Mouse (Mus musculus) forebrain, embryonic 16.5 days (tissue): ENCODE measurements around the gene Bcas3. TPM values are rescaled to one million over a fixed set of nuclear protein-coding genes. Genes with fewer than 3 reads are reported as not detected.

Source experiments
- ATAC-seq: fragments of 200-750 bp; cut with Nextera tagmentation; 2 replicates; pipeline ENCODE4 v1.8.0; 2017; ENCODE audit warnings: mild to moderate bottlenecking, moderate library complexity
- H3K27ac ChIP-seq: fragments of 300-500 bp; sonication (generic); 2 replicates; pipeline ENCODE4 v1.5.1; 2014; ENCODE audit warnings: low read length, control low read depth
- H3K27me3 ChIP-seq: fragments of 300-500 bp; sonication (generic); replicated peaks from 2 replicates; pipeline ENCODE4 v1.6.1; 2014; ENCODE audit warnings: low read length; ENCODE audit not compliant: control insufficient read depth, insufficient read depth
- H3K36me3 ChIP-seq: fragments of 300-500 bp; sonication (generic); 2 replicates; pipeline ENCODE4 v1.6.1; 2014; ENCODE audit not compliant: control insufficient read depth, insufficient read depth
- H3K4me1 ChIP-seq: fragments of 300-500 bp; sonication (generic); replicated peaks from 2 replicates; pipeline ENCODE4 v1.6.1; 2014; ENCODE audit warnings: low read length; ENCODE audit not compliant: control insufficient read depth, insufficient read depth
- H3K4me2 ChIP-seq: fragments of 300-500 bp; sonication (generic); 2 replicates; pipeline ENCODE4 v1.6.1; 2014; ENCODE audit warnings: mild to moderate bottlenecking, low read length, control low read depth
- H3K4me3 ChIP-seq: fragments of 300-500 bp; sonication (generic); replicated peaks from 2 replicates; pipeline ENCODE4 v1.5.1; 2014; ENCODE audit warnings: mild to moderate bottlenecking, low read length, control low read depth
- H3K9ac ChIP-seq: fragments of 300-500 bp; sonication (generic); replicated peaks from 2 replicates; pipeline ENCODE4 v1.6.1; 2014; ENCODE audit warnings: low read depth, low read length, control low read depth
- H3K9me3 ChIP-seq: fragments of 300-500 bp; sonication (generic); 2 replicates; pipeline ENCODE4 v1.6.1; 2016; ENCODE audit warnings: low read length; ENCODE audit not compliant: control insufficient read depth
- WGBS: fragments of 180-500 bp; shearing (Covaris S2); extraction: QIAGEN DNeasy Blood & Tissue Kit; methylation state at CpG from one replicate; pipeline ENCODE4 v1.1.7; 2014; 5-methylcytosine and 5-hydroxymethylcytosine counted together
- polyA plus RNA-seq: library from polyadenylated mRNA; unstranded; fragments of >200 nt; fragmentation: Nextera tagmentation; extraction: Ambion mirVana; gene quantifications from 2 replicates; pipeline ENCODE4 v1.2.1, GENCODE M21; 2015

Bcas3 gene
- polyA plus RNA-seq, 1 experiment from 2014 or later = 31.9 TPM

GRCm38 (mm10) chr11:85453598-85454304 lies 100.8 kb downstream of the Bcas3 start:
- Histone ChIP-seq H3K4me2 (no peak overlapping the region), H3K27me3 (no peaks in the 10 kb centered on the region), H3K27ac (no peak overlapping the region), H3K4me3 (no peak overlapping the region), H3K9ac (no peak overlapping the region), H3K9me3 (no peaks in the 10 kb centered on the region), H3K4me1 (no peaks in the 10 kb centered on the region), H3K36me3 (no peaks in the 10 kb centered on the region)
- 77% methylated on average over 8 of the region's 8 CpGs for WGBS
- no peak for ATAC-seq

- Histone ChIP-seq H3K4me2 (no peak overlapping the region), H3K9ac (no peak overlapping the region), H3K27me3 (no peaks in the 10 kb centered on the region), H3K36me3 (no peaks in the 10 kb centered on the region), H3K4me3 (no peak overlapping the region), H3K27ac (no peak overlapping the region), H3K4me1 (no peaks in the 10 kb centered on the region), H3K9me3 (no peaks in the 10 kb centered on the region)
- no peak for ATAC-seq
- WGBS = 92% methylated on average over 5 of the region's 5 CpGs
Measured at GRCm38 (mm10) chr11:85454305-85454682, 101.3 kb downstream of the Bcas3 start.

DNA sequence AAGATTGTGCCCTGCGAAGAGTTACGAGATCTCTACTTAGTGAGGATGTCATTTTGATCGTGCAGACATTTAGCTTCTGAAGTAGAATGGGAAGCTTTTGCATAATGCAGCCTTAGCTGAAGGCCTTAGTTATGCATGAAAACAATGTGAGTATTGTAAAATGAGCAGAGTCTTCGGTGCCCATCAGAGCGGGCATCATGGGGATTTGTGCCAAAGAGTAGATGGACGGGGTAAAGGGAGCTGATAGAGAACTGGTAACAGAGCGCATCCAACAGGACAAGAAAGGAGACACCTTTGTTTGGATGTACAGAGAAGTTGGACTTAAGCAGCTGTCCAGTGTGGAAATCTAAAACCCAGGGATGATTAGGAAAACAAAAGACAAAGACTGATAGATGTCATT lies 108.6 kb downstream of the Bcas3 start:
- 64% methylated on average over 7 of the region's 7 CpGs for WGBS
- H3K9me3 ChIP-seq = no peaks in the 10 kb centered on the region
- H3K9ac ChIP-seq = no peak overlapping the region
- no peaks in the 10 kb centered on the region; the same call in 1 of the 2 replicates for H3K27me3 ChIP-seq
- H3K36me3 ChIP-seq = no peaks in the 10 kb centered on the region
- H3K4me2 ChIP-seq = no peak overlapping the region
- ATAC-seq = no peak
- H3K27ac ChIP-seq = no peak overlapping the region
- no peak overlapping the region for H3K4me3 ChIP-seq
- no peaks in the 10 kb centered on the region for H3K4me1 ChIP-seq

DNA sequence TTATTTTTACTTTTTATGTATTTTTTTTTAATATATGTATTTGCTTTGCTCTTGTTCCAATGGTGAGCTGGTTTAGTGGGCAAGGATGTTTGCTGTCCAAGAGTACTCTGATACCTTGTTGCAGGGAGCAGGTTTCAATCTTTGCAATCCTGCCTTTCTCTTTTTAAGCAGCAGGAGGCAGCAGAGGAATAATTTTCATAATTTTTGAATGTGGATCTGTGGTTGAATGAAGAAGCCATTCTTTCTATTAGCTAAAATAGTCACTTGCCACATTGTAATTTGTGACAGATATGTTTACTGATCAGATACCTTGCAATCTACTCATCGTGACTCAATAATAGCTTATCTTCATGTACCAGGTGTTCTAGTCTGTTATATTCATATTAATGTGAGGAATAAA lies 116.6 kb downstream of the Bcas3 start:
- Histone ChIP-seq H3K9ac (no peak overlapping the region), H3K27ac (no peak overlapping the region), H3K9me3 (no peaks in the 10 kb centered on the region), H3K36me3 (no peaks in the 10 kb centered on the region), H3K4me1 (no peaks in the 10 kb centered on the region), H3K27me3 (no peaks in the 10 kb centered on the region; the same call in 1 of the 2 replicates), H3K4me2 (no peak overlapping the region), H3K4me3 (no peak overlapping the region)
- no peak for ATAC-seq
- WGBS = 81% methylated on average over 1 of the region's 1 CpGs

DNA sequence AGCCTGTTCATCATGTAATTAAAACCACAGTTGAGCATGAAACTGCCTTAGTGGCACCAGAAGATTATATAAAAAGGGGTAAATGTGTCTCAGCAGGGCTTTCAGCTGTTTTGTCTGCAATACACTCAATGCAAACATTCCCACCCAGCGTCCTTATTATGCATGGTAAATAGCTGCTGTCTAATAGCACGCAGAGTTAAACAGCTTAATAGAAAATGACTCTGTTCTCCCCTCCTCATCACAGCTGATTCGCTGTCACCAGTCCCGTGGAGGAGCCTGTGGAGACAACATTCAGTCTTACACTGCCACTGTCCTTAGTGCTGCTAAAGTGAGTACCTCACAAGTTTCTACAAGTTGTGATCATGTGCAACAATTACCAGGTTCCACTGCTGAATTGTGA lies 117.5 kb downstream of the Bcas3 start:
- 15% methylated on average over 4 of the region's 4 CpGs for WGBS
- peak; percentile 54; the same call in 1 of the 2 replicates for ATAC-seq
- H3K9ac ChIP-seq = no peak overlapping the region
- H3K4me1 ChIP-seq = no peaks in the 10 kb centered on the region
- no peak overlapping the region for H3K4me2 ChIP-seq
- no peaks in the 10 kb centered on the region for H3K36me3 ChIP-seq
- H3K27ac ChIP-seq = no peak overlapping the region
- H3K27me3 ChIP-seq = no peaks in the 10 kb centered on the region; the same call in 1 of the 2 replicates
- no peak overlapping the region for H3K4me3 ChIP-seq
- H3K9me3 ChIP-seq = no peaks in the 10 kb centered on the region

DNA sequence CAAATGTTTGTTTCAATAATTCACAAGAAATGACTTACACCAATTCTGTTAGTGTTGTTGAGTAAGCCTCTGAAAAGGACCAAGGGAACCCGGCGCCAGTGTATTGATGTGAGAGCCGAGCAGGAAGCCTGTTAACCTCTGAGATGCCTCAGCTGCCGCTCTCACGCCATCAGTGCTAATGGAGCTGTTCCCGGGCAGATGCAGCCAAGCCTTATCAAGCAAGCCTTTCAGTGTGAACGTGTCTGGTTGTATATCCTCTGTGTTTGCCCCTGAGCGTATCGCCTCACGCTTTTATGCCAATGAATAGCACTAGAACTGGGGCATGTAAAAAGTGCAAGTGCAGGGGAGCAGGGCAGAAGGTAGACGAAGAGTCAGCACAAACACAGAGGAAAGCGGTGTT lies 121.4 kb downstream of the Bcas3 start:
- no peak overlapping the region for H3K9ac ChIP-seq
- no peak for ATAC-seq
- H3K27ac ChIP-seq = no peak overlapping the region
- no peaks in the 10 kb centered on the region for H3K4me1 ChIP-seq
- H3K4me2 ChIP-seq = no peak overlapping the region
- H3K27me3 ChIP-seq = no peaks in the 10 kb centered on the region
- H3K9me3 ChIP-seq = no peaks in the 10 kb centered on the region
- no peak overlapping the region for H3K4me3 ChIP-seq
- 40% methylated on average over 12 of the region's 12 CpGs for WGBS
- no peaks in the 10 kb centered on the region for H3K36me3 ChIP-seq

GRCm38 (mm10) chr11:85482737-85483467 lies 129.9 kb downstream of the Bcas3 start:
- Histone ChIP-seq H3K27me3 (0 out of 2 replicates have a peak, but pooled peaks cover 5% of the 10 kb centered on the region), H3K4me2 (no peak overlapping the region), H3K4me1 (no peaks in the 10 kb centered on the region), H3K27ac (no peak overlapping the region), H3K9ac (no peak overlapping the region), H3K36me3 (no peaks in the 10 kb centered on the region), H3K4me3 (no peak overlapping the region), H3K9me3 (no peaks in the 10 kb centered on the region)
- no peak for ATAC-seq
- WGBS = 69% methylated on average over 6 of the region's 6 CpGs

- WGBS = 79% methylated on average over 6 of the region's 6 CpGs
Measured at GRCm38 (mm10) chr11:85485197-85485940, 132.4 kb downstream of the Bcas3 start.

GRCm38 (mm10) chr11:85487501-85487900 lies 134.5 kb downstream of the Bcas3 start:
- WGBS = 14% methylated on average over 7 of the region's 7 CpGs
- H3K4me1 ChIP-seq = peaks cover 5% of the 10 kb centered on the region
- no peaks in the 10 kb centered on the region for H3K36me3 ChIP-seq
- no peak overlapping the region for H3K27ac ChIP-seq
- no peaks in the 10 kb centered on the region for H3K9me3 ChIP-seq
- ATAC-seq = no peak
- no peak overlapping the region for H3K9ac ChIP-seq
- H3K4me3 ChIP-seq = no peak overlapping the region
- no peak overlapping the region for H3K4me2 ChIP-seq
- 0 out of 2 replicates have a peak, but pooled peaks cover 8% of the 10 kb centered on the region for H3K27me3 ChIP-seq

More at GRCm38 (mm10) chr11:85485197-85485940, 132.4 kb downstream of the Bcas3 start:
- Histone ChIP-seq H3K27me3 (0 out of 2 replicates have a peak, but pooled peaks cover 8% of the 10 kb centered on the region), H3K27ac (no peak overlapping the region), H3K36me3 (no peaks in the 10 kb centered on the region), H3K9me3 (no peaks in the 10 kb centered on the region), H3K9ac (no peak overlapping the region), H3K4me2 (no peak overlapping the region), H3K4me1 (no peaks in the 10 kb centered on the region), H3K4me3 (no peak overlapping the region)
- ATAC-seq = no peak
